Mouse (Mus musculus): ENCODE results near the gene Rmi2. TPM values are rescaled to one million over a fixed set of nuclear protein-coding genes. Genes with fewer than 3 reads are reported as not detected.
A peak's percentile ranks its signal among the peaks of the same experiment; 100 is the strongest.

The Rmi2 gene
- total RNA-seq, 2 experiments from 2014 or later = 1.2 to 1.9 TPM

DNA sequence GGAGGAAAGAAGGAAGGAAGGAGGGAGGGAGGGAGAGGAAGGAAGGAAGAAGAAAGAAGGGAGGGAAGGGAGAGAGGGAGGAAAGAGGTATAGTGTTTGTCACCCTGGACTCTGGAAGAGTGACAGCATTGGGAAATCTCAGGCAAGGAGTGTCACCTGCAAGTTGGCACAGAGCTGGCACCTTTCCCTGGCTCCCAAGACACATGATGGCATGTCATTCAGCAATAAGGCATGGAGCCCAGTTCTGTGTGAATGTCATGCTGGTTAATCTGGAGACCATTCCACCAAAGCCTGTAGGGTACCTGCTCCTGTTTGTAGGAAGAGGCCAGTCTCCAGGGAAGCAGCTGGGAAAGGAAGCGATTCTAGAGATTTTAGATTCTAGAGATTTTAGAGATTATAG lies 24.5 kb upstream of the Rmi2 start:
- no peak overlapping the region for H3K4me3 ChIP-seq
- no peak overlapping the region for H3K27ac ChIP-seq
- TF ChIP-seq CTCF (IDR thresholded peaks at IDR 0.05) = no peak
- no peak for DNase-seq
- intact Hi-C loops (cut with DNase I) = loop anchor here (2.0 kb wide), 1 partner anchor 16 kb away; no protein-coding TSS in a partner anchor

DNA sequence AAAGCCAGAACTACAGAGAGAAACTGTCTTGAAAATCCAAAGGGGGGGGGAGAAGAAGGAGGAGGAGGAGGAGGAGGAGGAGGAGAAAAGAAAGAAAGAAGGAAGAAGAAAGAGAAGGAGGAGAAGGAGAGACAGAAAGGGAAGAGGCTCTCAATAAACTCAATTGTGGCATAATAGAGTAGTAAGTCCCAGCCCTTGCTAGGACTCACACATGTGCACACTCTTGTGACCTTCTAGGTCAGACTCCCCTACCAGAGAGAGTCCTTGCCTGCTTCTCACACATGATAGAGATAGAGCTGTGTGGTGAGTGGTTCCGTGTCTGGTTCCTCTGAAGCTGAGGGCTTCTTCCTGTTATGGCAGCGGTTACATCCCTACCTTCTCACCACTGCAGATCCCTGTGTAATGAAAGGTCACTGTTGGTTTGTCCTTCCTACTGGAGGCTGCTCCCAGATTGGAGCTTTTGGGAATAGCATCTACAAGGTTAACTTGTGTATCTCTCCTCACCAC lies 21.9 kb upstream of the Rmi2 start, which contains the start of gene Gm11172:
Gene Gm11172, plus strand, starts transcription at position 51 of the 507 bp plus-strand sequence.
- H3K27ac ChIP-seq = no peak within 1 kb of the TSS
- no peak for TF ChIP-seq CTCF (IDR thresholded peaks at IDR 0.05)
- no peak within 1 kb of the TSS for H3K4me3 ChIP-seq
- intact Hi-C loops (cut with DNase I) = no loop called here
- DNase-seq = no peak

DNA sequence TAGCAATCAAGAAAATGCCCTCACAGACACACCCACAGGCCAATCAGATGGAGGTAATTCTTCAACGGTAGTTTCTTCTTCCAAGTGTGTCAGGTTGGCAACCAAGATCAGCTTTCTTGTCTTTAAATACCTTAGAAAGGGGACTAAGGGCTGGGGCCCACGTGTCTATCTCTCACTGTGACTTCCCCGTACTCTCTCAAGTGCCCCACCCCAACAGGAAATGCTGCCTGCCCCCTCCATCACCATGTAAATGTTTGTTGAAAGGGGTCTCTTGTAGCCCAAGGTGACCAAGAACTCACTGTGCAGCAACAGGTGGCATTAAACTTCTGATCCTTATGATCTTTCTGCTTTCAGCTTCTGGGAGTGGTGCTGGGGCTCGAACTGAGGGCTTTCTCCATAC lies 21.1 kb upstream of the Rmi2 start:
- Histone ChIP-seq H3K27ac (no peak overlapping the region), H3K4me3 (no peak overlapping the region)
- no peak for DNase-seq
- no peak for TF ChIP-seq CTCF (IDR thresholded peaks at IDR 0.05)
- intact Hi-C loops (cut with DNase I) = no loop called here

DNA sequence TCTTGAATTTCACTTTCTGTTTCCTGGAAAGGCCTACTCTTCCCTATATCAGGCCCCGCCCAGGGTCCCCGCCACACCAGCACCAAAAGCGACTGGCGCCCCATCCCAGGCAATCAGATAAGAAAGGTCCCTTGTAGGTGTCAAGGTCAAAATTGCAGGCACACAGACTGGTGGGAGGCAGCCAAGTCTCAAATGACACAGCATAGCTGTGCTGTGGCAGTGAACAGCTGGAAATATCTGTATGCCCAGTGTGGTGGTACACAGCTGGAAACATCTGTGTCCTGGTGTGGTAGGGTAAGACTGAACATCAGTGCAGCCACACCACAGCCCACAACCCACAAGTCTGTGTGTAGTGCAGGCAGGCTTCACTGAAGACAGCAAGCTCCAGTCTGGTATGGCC lies 20.0 kb upstream of the Rmi2 start:
- TF ChIP-seq CTCF (IDR thresholded peaks at IDR 0.05) = no peak
- no peak for DNase-seq
- intact Hi-C loops (cut with DNase I) = no loop called here
- no peak overlapping the region for H3K4me3 ChIP-seq
- H3K27ac ChIP-seq = no peak overlapping the region

DNA sequence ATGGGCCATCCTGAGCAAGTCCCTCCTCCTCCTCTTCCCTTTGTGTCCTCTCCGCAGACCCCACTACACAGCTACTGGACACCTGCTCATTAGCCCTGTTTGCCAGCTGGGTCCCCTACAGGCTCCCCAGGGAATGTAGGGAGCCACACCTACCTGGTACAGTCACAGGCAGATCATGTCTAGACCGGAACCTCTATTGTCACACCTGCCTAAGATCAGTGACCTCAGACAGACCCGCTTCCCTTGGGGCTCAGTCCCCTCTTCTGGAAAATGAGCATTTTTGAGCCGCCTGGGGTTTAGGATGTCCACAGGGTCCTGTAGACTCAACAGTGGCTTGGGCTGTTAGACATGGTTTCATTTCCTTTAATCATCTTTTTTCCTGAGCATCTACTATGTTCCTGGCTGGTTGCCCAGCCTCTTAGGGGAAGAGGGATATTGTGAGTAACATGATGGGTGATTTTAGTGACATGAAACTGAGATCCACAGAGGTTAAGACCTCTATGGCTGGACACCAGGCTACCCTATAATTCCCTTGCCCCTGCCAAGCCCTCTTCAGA lies 16.2 kb upstream of the Rmi2 start:
- no peak for DNase-seq
- intact Hi-C loops (cut with DNase I) = no loop called here
- no peak for TF ChIP-seq CTCF (IDR thresholded peaks at IDR 0.05)
- no peak overlapping the region for H3K27ac ChIP-seq
- H3K4me3 ChIP-seq = no peak overlapping the region

DNA sequence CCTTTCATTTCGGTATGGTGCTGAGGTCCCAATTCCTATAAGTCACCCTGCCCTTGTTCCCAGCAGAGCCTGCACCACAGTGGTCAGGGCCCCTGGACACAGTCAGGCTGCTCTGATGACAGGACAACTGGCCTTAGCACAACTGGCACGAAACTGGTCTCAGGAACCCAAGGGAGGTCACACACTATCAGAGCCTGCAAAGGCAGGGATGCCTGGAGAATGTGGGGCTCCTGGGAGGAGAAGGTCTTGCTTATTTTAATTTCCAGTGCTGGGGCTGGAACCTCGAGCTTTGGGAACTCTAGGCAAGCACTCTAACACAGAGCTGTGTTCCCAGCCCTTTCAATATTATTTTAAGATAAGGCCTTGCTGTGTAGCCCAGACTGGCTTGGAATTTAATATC lies 14.9 kb upstream of the Rmi2 start:
- intact Hi-C loops (cut with DNase I) = no loop called here
- no peak for TF ChIP-seq CTCF (IDR thresholded peaks at IDR 0.05)
- DNase-seq = peak; percentile 48
- Histone ChIP-seq H3K27ac (no peak overlapping the region), H3K4me3 (no peak overlapping the region)

DNA sequence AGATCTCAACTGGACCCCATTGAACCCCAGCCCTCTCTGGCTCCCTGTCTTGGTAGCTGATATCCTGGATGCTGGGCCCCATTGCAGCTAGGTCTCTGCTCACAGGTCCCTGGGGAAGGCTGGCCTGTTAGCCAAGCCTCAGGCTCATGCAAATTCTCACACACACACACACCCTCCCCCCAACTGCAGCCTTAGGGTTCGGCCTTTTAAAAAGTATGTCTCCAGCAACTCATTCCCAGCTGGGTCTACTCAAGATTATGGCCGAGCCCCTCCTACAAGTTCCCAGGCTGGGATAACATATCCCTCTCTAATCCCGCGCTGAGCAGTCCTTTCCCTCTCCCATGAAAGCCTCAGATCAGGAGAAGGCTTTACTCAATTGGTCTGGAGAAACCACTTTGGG lies 13.5 kb upstream of the Rmi2 start:
- intact Hi-C loops (cut with DNase I) = no loop called here
- H3K27ac ChIP-seq = no peak overlapping the region
- H3K4me3 ChIP-seq = no peak overlapping the region
- no peak for TF ChIP-seq CTCF (IDR thresholded peaks at IDR 0.05)
- no peak for DNase-seq

DNA sequence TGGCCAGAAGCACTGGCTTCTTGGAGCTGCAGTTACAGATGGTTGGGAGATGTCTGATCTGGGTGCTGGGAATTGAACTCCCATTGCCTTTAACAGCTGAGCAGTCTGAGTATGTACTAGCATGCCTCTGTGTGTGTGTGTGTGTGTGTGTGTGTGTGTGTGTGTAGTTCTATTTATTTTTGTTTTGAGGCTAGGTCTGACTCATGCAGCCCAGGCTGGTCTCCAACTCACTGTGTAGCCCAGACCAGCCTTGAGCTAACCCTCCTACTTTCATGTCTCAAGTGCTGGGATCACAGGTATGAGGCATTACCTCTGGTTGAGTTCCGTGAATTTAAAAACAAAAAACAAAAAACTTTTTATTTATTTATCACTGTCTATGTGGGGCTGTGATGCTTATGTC lies 10.3 kb upstream of the Rmi2 start:
- intact Hi-C loops (cut with DNase I) = no loop called here
- Histone ChIP-seq H3K27ac (no peak overlapping the region), H3K4me3 (no peak overlapping the region)
- no peak for TF ChIP-seq CTCF (IDR thresholded peaks at IDR 0.05)
- DNase-seq = no peak

DNA sequence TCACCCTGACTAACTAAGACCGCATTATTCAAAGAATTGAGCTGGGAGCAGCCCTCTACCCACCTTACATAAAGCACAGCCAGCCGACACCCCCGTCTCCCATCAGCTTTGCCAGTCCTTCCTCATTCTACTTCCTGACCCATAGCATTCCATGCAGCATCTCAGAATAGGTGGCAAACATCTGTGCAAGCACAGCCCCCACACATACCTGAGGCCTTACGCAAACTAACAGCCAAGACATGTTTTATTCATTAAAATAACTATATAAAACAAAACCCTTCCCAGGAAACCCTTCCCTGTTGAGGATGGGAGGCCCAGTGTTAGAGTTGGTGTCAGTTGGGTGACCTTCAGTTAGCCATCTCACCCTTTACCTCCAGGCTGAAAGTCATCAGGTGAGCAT lies 9.0 kb upstream of the Rmi2 start:
- no peak for DNase-seq
- no peak for TF ChIP-seq CTCF (IDR thresholded peaks at IDR 0.05)
- Histone ChIP-seq H3K4me3 (no peak overlapping the region), H3K27ac (no peak overlapping the region)
- intact Hi-C loops (cut with DNase I) = no loop called here

DNA sequence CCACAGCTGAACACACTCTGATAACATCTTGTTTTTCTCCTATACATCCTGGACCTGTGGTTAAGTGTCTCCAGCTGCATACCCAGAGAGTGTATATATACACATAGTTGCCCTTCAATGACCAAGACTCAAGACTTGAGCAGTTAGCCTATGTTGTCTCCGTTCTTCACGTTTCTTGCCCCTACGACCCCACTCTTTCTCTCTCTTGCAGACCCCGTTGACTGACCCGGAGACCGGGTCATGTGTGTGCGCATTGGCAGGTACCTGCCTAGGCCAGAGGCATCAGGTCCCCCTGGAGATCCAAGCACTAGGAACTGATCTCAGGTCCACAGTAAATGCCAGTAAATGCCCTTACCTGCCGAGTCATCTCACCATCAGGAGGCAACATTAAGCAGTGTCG lies 7.6 kb upstream of the Rmi2 start:
- no peak for DNase-seq
- no peak overlapping the region for H3K4me3 ChIP-seq
- TF ChIP-seq CTCF (IDR thresholded peaks at IDR 0.05) = no peak
- H3K27ac ChIP-seq = no peak overlapping the region
- intact Hi-C loops (cut with DNase I) = no loop called here

DNA sequence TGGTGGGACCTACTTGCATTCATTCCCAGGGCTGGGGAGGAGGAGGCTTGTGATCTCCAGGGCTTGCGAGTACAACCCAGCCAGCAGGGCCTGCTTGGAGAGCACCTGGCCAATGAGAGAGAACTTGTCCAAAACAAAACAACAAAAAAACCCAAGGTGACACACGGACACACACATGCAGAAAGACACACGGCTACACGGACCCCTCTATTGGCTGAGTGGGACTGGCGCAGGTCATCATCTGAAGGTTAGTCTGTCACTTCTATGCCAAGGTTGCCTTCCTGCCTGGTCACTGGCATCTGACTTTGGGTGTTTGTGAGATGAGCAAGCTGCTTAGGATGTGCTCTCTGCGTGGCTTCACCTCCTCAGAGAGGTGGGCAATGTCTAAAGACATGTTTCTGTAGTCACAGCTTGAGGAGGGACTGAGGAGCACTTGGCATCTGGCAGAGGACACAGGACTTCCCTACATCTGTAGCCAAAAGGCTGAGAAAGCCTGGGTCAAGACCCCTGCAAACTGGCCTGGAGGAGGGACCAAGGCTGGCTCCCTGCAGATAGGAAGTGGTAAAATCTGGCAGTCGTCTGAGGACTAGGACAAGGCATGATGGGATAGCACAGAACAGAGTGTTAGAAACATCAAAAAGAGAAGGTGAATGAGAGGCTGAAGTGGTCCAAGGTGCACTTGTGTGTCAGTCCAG lies 6.9 kb upstream of the Rmi2 start:
- no peak for TF ChIP-seq CTCF (IDR thresholded peaks at IDR 0.05)
- H3K4me3 ChIP-seq = no peak overlapping the region
- no peak for DNase-seq
- no peak overlapping the region for H3K27ac ChIP-seq
- intact Hi-C loops (cut with DNase I) = no loop called here

DNA sequence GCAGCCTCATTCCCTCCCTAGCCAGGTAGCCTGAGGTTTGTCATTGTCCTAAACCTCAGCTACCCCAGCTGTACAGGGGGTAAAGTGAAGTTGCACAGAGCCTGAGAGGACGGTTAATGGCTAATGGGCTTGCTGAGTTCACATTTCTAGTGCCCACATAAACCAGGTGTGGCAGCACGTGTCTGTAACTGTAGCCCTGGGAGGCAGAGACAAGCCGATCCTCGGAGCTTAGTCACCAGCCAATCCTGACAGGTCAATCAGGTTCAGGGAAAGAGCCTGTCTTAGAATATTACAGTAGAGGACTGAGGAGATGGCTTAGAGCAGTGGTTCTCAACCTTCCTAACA lies 6.4 kb upstream of the Rmi2 start:
- no peak for TF ChIP-seq CTCF (IDR thresholded peaks at IDR 0.05)
- no peak for DNase-seq
- Histone ChIP-seq H3K27ac (no peak overlapping the region), H3K4me3 (no peak overlapping the region)
- intact Hi-C loops (cut with DNase I) = no loop called here

DNA sequence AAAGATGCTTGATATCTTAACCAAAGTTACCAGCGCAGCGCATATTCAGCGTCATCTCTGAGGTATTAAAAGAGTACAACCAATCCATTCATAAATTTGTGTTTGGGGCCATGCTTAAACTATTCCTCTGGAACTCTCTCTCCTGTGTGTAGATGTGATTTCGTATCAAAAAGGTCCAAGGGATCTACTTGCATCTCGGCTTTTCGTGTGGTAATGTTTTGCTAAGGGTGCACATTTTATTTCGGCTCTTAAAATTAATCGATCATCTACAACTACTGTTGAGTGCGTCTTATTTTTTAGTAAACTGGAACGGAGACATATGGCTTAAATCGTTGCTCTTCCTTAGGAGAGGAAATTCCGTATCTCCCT lies 333 bp upstream of the Rmi2 start:
- DNase-seq = no peak
- Histone ChIP-seq H3K4me3 (peak overlapping the region; percentile 91), H3K27ac (peak overlapping the region; percentile 79)
- intact Hi-C loops (cut with DNase I) = no loop called here
- no peak for TF ChIP-seq CTCF (IDR thresholded peaks at IDR 0.05)

DNA sequence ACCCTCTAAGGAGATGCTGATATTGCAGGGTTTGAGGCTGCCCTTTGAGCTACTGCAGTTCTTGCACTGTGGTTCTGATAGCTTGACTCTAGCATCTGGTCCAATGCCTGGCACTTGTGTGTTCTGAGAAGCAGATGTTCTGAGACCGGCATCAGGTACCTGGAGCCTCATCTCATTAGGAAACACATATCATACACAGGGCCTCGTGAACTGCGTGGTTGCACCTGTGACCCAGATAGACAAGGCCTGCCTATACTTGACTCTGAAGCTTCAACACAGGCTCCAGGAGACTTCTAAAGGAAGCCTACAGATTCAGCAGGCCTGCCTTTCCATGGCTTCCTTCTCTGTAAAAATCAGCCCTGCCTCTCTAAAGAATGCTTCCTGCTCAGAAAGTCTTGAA lies 1.5 kb downstream of the Rmi2 start:
- TF ChIP-seq CTCF (IDR thresholded peaks at IDR 0.05) = no peak
- no peak for DNase-seq
- intact Hi-C loops (cut with DNase I) = no loop called here
- Histone ChIP-seq H3K4me3 (no peak overlapping the region), H3K27ac (no peak overlapping the region)
